Mouse (Mus musculus): ENCODE results near the gene Tbc1d21. TPM values are rescaled to one million over a fixed set of nuclear protein-coding genes. Genes with fewer than 3 reads are reported as not detected.

Gene Tbc1d21
- total RNA-seq (2021) = not detected
- long read RNA-seq, experiment 1 = 0 reads
- long read RNA-seq, experiment 2 = 0 reads

DNA sequence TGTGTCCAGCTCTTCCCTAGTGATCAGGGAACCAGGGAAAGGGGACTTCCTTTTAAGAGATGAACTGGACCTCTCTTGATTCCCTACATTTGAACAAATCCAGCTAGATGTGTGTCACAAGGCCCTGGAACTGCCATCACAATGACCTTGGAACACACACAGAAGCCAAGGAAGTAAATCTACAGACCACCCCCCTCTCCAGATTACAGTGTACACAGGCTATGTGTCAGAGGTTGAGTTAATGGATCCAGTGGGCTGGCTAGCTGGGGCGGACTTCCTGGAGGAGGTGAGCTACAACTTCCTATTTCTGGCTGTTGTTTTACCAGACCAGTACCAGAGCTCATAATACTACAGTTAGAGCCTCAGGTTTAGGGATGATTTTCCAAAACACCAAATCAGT, at the start of gene Tbc1d21:
TSS of gene Tbc1d21 (minus strand) at position 101 of the 400 bp plus-strand sequence.
- TF ChIP-seq CTCF (IDR thresholded peaks at IDR 0.05) = no peak
- H3K4me3 ChIP-seq = no peak within 1 kb of the TSS
- no peak for DNase-seq (ENCODE audit: extremely low spot score in 1 of 2, low spot score in 2 of 2)
- intact Hi-C loops (cut with DNase I) = loop anchor here (5.0 kb wide), 1 partner anchor 117 kb away; the partner anchor contains the start of gene Insyn1
- no peak within 1 kb of the TSS for H3K27ac ChIP-seq

- no peak overlapping the region for H3K4me3 ChIP-seq
- intact Hi-C loops (cut with DNase I) = no loop called here
- DNase-seq (ENCODE audit: extremely low spot score in 1 of 2, low spot score in 2 of 2) = no peak
- TF ChIP-seq CTCF (IDR thresholded peaks at IDR 0.05) = no peak
- no peak overlapping the region for H3K27ac ChIP-seq
Observed at GRCm38 (mm10) chr9:58411556-58411955, 41.3 kb upstream of the Tbc1d21 start.

GRCm38 (mm10) chr9:58410057-58410735, 39.9 kb upstream of the Tbc1d21 start:
- no peak for TF ChIP-seq CTCF (IDR thresholded peaks at IDR 0.05)
- no peak for DNase-seq (ENCODE audit: extremely low spot score in 1 of 2, low spot score in 2 of 2)

DNA sequence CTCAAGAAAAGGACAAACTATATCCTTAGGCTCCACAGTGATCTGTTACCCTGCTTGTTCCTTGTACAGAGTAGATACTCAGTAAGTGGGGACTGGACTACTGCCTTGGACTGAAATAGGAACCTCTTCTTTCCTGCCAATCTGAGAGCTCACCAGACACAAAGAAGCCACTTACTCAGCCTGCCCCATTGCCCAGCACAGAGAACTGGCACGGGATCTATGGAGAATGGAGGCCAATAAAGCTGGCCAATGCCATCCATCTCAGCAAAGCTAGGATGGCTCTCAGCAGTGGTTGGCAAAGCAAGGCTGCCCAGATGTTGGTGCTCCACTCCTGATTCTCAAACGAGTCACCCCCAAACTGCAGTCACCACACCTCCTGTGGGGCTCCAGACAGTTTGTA, 39.0 kb upstream of the Tbc1d21 start:
- DNase-seq (ENCODE audit: extremely low spot score in 1 of 2, low spot score in 2 of 2) = peak in 1 of 2 experiments; percentile 22
- no peak overlapping the region for H3K4me3 ChIP-seq
- no peak for TF ChIP-seq CTCF (IDR thresholded peaks at IDR 0.05)
- intact Hi-C loops (cut with DNase I) = loop anchor here (5.0 kb wide), 1 partner anchor 43 kb away; no protein-coding TSS in a partner anchor
- H3K27ac ChIP-seq = no peak overlapping the region

More at GRCm38 (mm10) chr9:58410057-58410735, 39.9 kb upstream of the Tbc1d21 start:
- Histone ChIP-seq H3K4me3 (no peak overlapping the region), H3K27ac (no peak overlapping the region)
- intact Hi-C loops (cut with DNase I) = no loop called here

- intact Hi-C loops (cut with DNase I) = no loop called here
- Histone ChIP-seq H3K4me3 (no peak overlapping the region), H3K27ac (no peak overlapping the region)
- no peak for TF ChIP-seq CTCF (IDR thresholded peaks at IDR 0.05)
- DNase-seq (ENCODE audit: extremely low spot score in 1 of 2, low spot score in 2 of 2) = no peak
Observed at GRCm38 (mm10) chr9:58404412-58404811, 34.2 kb upstream of the Tbc1d21 start.

GRCm38 (mm10) chr9:58401371-58402082, 31.3 kb upstream of the Tbc1d21 start:
- no peak for DNase-seq (ENCODE audit: extremely low spot score in 1 of 2, low spot score in 2 of 2)
- no peak overlapping the region for H3K4me3 ChIP-seq
- no peak for TF ChIP-seq CTCF (IDR thresholded peaks at IDR 0.05)
- intact Hi-C loops (cut with DNase I) = no loop called here
- no peak overlapping the region for H3K27ac ChIP-seq

DNA sequence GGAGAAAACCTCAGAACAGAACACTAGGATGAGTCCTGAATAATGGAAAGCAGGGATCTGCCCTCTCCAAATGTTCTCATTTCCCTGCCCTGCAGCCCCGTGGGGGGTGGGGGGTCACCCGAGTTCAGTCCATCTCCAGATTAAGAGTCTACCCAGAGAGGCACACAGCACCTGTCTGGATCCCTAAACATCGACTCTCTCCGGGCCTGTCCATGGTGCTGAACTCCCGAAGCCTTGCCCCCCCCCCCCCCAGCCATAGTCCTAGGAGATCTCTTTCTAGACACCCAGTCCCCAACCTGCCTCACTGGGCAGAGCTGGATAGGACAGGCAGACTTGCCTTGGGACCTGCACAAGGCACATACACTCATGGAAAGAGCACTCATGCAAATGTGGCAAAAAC, 29.4 kb upstream of the Tbc1d21 start:
- intact Hi-C loops (cut with DNase I) = no loop called here
- DNase-seq (ENCODE audit: extremely low spot score in 1 of 2, low spot score in 2 of 2) = no peak
- Histone ChIP-seq H3K4me3 (no peak overlapping the region), H3K27ac (no peak overlapping the region)
- TF ChIP-seq CTCF (IDR thresholded peaks at IDR 0.05) = no peak

GRCm38 (mm10) chr9:58394605-58395004, 24.4 kb upstream of the Tbc1d21 start:
- DNase-seq (ENCODE audit: extremely low spot score in 1 of 2, low spot score in 2 of 2) = no peak
- intact Hi-C loops (cut with DNase I) = no loop called here
- Histone ChIP-seq H3K4me3 (no peak overlapping the region), H3K27ac (no peak overlapping the region)
- TF ChIP-seq CTCF (IDR thresholded peaks at IDR 0.05) = no peak

DNA sequence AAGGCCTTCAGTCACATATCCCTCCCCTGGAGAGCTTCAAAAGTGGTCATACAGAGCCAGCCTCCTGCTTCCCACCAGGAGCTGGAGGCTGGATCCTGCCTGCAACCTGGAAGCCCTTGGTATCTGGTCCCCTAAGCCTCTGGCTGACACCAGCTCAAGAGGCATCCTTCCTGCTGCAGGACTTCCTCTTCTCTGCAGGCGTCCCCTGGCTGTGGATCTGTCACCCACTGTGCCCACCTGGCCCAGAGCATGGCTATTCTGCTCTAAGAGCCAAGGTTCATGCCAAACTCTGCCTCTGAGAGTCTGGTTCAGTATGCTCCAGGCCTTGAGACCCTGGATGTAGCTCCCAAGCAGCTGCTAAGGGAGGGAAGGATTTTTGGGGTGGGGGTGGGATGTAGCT, 23.6 kb upstream of the Tbc1d21 start:
- no peak overlapping the region for H3K27ac ChIP-seq
- TF ChIP-seq CTCF (IDR thresholded peaks at IDR 0.05) = no peak
- DNase-seq (ENCODE audit: extremely low spot score in 1 of 2, low spot score in 2 of 2) = no peak
- intact Hi-C loops (cut with DNase I) = no loop called here
- no peak overlapping the region for H3K4me3 ChIP-seq

DNA sequence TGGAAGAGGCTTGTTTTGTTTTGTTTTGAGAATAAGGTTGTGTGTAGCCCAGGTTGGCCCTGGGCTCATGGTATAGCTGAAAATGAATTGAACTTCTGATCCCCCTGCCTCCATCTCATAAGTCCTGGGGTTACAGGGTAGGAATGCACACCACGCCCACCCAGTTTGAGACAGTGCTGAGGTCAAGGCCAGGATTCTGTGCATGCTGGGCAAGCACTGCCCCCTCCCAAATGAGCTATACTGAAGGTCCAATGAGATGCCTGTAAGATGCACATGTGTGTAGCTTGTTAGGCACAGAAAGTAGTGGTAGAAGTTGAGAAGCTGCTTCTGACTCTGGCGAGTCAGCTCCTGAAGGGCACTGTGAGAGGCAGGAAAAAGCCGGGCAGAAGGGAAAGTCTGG, 18.1 kb upstream of the Tbc1d21 start:
- DNase-seq (ENCODE audit: extremely low spot score in 1 of 2, low spot score in 2 of 2) = no peak
- no peak for TF ChIP-seq CTCF (IDR thresholded peaks at IDR 0.05)
- intact Hi-C loops (cut with DNase I) = no loop called here
- Histone ChIP-seq H3K27ac (no peak overlapping the region), H3K4me3 (no peak overlapping the region)

- TF ChIP-seq CTCF (IDR thresholded peaks at IDR 0.05) = no peak
- intact Hi-C loops (cut with DNase I) = no loop called here
- no peak for DNase-seq (ENCODE audit: extremely low spot score in 1 of 2, low spot score in 2 of 2)
Observed at GRCm38 (mm10) chr9:58378878-58379277, 8.6 kb upstream of the Tbc1d21 start.

DNA sequence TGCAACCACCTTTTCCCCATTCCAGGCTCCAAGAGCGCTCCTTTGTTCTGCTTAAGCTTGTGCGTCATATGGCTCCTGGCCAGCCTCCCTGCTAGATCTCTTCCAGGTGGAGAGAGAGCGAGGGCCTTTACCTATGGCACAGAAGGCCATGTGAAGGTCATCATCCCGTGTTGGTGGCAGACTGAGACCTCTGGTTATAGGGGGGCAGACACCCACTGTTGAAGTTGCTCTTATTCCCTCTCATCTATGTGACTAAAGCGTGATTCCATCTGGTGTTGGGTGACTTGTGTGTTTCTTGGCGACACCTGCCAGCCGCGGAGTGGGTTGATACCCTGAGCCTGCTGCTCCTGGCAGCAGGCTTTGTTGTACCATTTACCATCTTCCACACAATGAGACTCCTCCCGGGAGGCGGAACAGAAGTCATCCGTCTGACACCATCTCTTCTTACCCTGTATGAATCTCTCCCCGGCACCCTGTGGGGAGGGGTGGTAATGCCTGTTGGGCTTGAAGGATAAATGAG, 3.7 kb upstream of the Tbc1d21 start:
- no peak; the same call in 1 of the 2 replicates for TF ChIP-seq CTCF (IDR thresholded peaks at IDR 0.05)
- intact Hi-C loops (cut with DNase I) = loop anchor here (2.0 to 5.0 kb wide), 2 partner anchors 65 to 113 kb away; partner anchors contain the start of gene Insyn1
- H3K27ac ChIP-seq = no peak overlapping the region
- H3K4me3 ChIP-seq = no peak overlapping the region
- peak; percentile 51 to 57 for DNase-seq (ENCODE audit: extremely low spot score in 1 of 2, low spot score in 2 of 2)

More at GRCm38 (mm10) chr9:58378878-58379277, 8.6 kb upstream of the Tbc1d21 start:
- Histone ChIP-seq H3K4me3 (no peak overlapping the region), H3K27ac (no peak overlapping the region)

Data from left cerebral cortex, adult 2 months (tissue).